Mouse (Mus musculus): ENCODE data around the gene Golga1. TPM values are rescaled to one million over a fixed set of nuclear protein-coding genes. Genes with fewer than 3 reads are reported as not detected.
"Not testable (repeated sequence)": the region's sequence is repeated elsewhere in the genome, so short reads cannot be mapped to it uniquely, and the experiment has no call there.

Golga1 gene
- polyA plus RNA-seq, 1 experiment from 2014 or later = 10.4 TPM

GRCm38 (mm10) chr2:39010144-39010543, 55.2 kb downstream of the Golga1 start:
- ATAC-seq (ENCODE audit: low read depth); H3K9ac ChIP-seq (ENCODE audit: low read depth, low read length); H3K4me2 ChIP-seq (ENCODE audit: low read depth, low read length); H3K9me3 ChIP-seq (replicated peaks; ENCODE audit: control insufficient read depth, low read length); H3K27me3 ChIP-seq (ENCODE audit: control insufficient read depth, insufficient read depth, low read depth, low read length); H3K27ac ChIP-seq (ENCODE audit: low read length); H3K4me3 ChIP-seq (ENCODE audit: low read depth, low read length): not testable (repeated sequence)
- H3K4me1 ChIP-seq (ENCODE audit: control insufficient read depth, low read depth, low read length) = peaks cover 43% of the 10 kb centered on the region
- 82% methylated on average over 5 of the region's 5 CpGs for WGBS (ENCODE audit: insufficient replicate concordance)
- peaks cover 14% of the 10 kb centered on the region for H3K36me3 ChIP-seq (ENCODE audit: control insufficient read depth, insufficient read depth)

GRCm38 (mm10) chr2:39008954-39009365, 56.4 kb downstream of the Golga1 start:
- no peak for ATAC-seq (ENCODE audit: low read depth)
- Histone ChIP-seq H3K36me3 (ENCODE audit: control insufficient read depth, insufficient read depth) (peaks cover 9% of the 10 kb centered on the region), H3K4me1 (ENCODE audit: control insufficient read depth, low read depth, low read length) (peaks cover 48% of the 10 kb centered on the region), H3K9me3 (replicated peaks; ENCODE audit: control insufficient read depth, low read length) (no peaks in the 10 kb centered on the region), H3K27ac (ENCODE audit: low read length) (peak overlapping the region; percentile 96), H3K4me3 (ENCODE audit: low read depth, low read length) (peak overlapping the region; percentile 91), H3K27me3 (ENCODE audit: control insufficient read depth, insufficient read depth, low read depth, low read length) (no peaks in the 10 kb centered on the region), H3K4me2 (ENCODE audit: low read depth, low read length) (peak overlapping the region; percentile 92), H3K9ac (ENCODE audit: low read depth, low read length) (peak overlapping the region; percentile 82)
- WGBS (ENCODE audit: insufficient replicate concordance) = 3% methylated on average over 3 of the region's 3 CpGs

GRCm38 (mm10) chr2:39008350-39008851, 56.9 kb downstream of the Golga1 start:
- Histone ChIP-seq H3K4me2 (ENCODE audit: low read depth, low read length) (peak overlapping the region; percentile 92), H3K27ac (ENCODE audit: low read length) (peak overlapping the region; percentile 96), H3K36me3 (ENCODE audit: control insufficient read depth, insufficient read depth) (peaks cover 5% of the 10 kb centered on the region), H3K9me3 (replicated peaks; ENCODE audit: control insufficient read depth, low read length) (no peaks in the 10 kb centered on the region), H3K9ac (ENCODE audit: low read depth, low read length) (peak overlapping the region; percentile 82), H3K27me3 (ENCODE audit: control insufficient read depth, insufficient read depth, low read depth, low read length) (no peaks in the 10 kb centered on the region), H3K4me3 (ENCODE audit: low read depth, low read length) (peak overlapping the region; percentile 91), H3K4me1 (ENCODE audit: control insufficient read depth, low read depth, low read length) (peaks cover 54% of the 10 kb centered on the region)
- ATAC-seq (ENCODE audit: low read depth) = peak; percentile 16
- WGBS (ENCODE audit: insufficient replicate concordance) = 1% methylated on average over 25 of the region's 25 CpGs

- H3K4me1 ChIP-seq (ENCODE audit: control insufficient read depth, low read depth, low read length) = peaks cover 55% of the 10 kb centered on the region
- H3K27ac ChIP-seq (ENCODE audit: low read length) = peak overlapping the region; percentile 96
- H3K9me3 ChIP-seq (replicated peaks; ENCODE audit: control insufficient read depth, low read length) = no peaks in the 10 kb centered on the region
- no peaks in the 10 kb centered on the region for H3K27me3 ChIP-seq (ENCODE audit: control insufficient read depth, insufficient read depth, low read depth, low read length)
- H3K36me3 ChIP-seq (ENCODE audit: control insufficient read depth, insufficient read depth) = peaks cover under 1% of the 10 kb centered on the region
- under 1% methylated on average over 42 of the region's 44 CpGs for WGBS (ENCODE audit: insufficient replicate concordance)
- peak overlapping the region; percentile 82 for H3K9ac ChIP-seq (ENCODE audit: low read depth, low read length)
- H3K4me2 ChIP-seq (ENCODE audit: low read depth, low read length) = peak overlapping the region; percentile 92
- peak; percentile 84 for ATAC-seq (ENCODE audit: low read depth)
- peak overlapping the region; percentile 91 for H3K4me3 ChIP-seq (ENCODE audit: low read depth, low read length)
Measured at GRCm38 (mm10) chr2:39007865-39008264, 57.5 kb downstream of the Golga1 start.

- H3K4me2 ChIP-seq (ENCODE audit: low read depth, low read length) = peak overlapping the region; percentile 92
- ATAC-seq (ENCODE audit: low read depth) = no peak
- peaks cover 60% of the 10 kb centered on the region for H3K4me1 ChIP-seq (ENCODE audit: control insufficient read depth, low read depth, low read length)
- H3K9me3 ChIP-seq (replicated peaks; ENCODE audit: control insufficient read depth, low read length) = no peaks in the 10 kb centered on the region
- peaks cover 7% of the 10 kb centered on the region for H3K36me3 ChIP-seq (ENCODE audit: control insufficient read depth, insufficient read depth)
- H3K9ac ChIP-seq (ENCODE audit: low read depth, low read length) = peak overlapping the region; percentile 15; the same call in 1 of the 2 replicates
- peak overlapping the region; percentile 9; the same call in 1 of the 2 replicates for H3K27ac ChIP-seq (ENCODE audit: low read length)
- 75% methylated on average over 14 of the region's 14 CpGs for WGBS (ENCODE audit: insufficient replicate concordance)
- H3K27me3 ChIP-seq (ENCODE audit: control insufficient read depth, insufficient read depth, low read depth, low read length) = no peaks in the 10 kb centered on the region
- peak overlapping the region; percentile 90 for H3K4me3 ChIP-seq (ENCODE audit: low read depth, low read length)
Measured at GRCm38 (mm10) chr2:39006149-39006730, 59.1 kb downstream of the Golga1 start.

GRCm38 (mm10) chr2:39005574-39006079, 59.7 kb downstream of the Golga1 start, which contains the start of gene Rpl35:
TSS of gene Rpl35 (minus strand) at chr2:39005624.
- peaks cover 13% of the 10 kb centered on the region for H3K36me3 ChIP-seq (ENCODE audit: control insufficient read depth, insufficient read depth)
- ATAC-seq (ENCODE audit: low read depth) = no peak
- H3K27me3 ChIP-seq (ENCODE audit: control insufficient read depth, insufficient read depth, low read depth, low read length) = no peaks in the 10 kb centered on the region
- peaks cover 55% of the 10 kb centered on the region for H3K4me1 ChIP-seq (ENCODE audit: control insufficient read depth, low read depth, low read length)
- H3K4me3 ChIP-seq (ENCODE audit: low read depth, low read length) = peak within 1 kb of the TSS; percentile 90
- no peaks in the 10 kb centered on the region for H3K9me3 ChIP-seq (replicated peaks; ENCODE audit: control insufficient read depth, low read length)
- peak within 1 kb of the TSS; percentile 84 for H3K4me2 ChIP-seq (ENCODE audit: low read depth, low read length)
- peak within 1 kb of the TSS; percentile 82 for H3K27ac ChIP-seq (ENCODE audit: low read length)
- 10% methylated on average over 15 of the region's 15 CpGs for WGBS (ENCODE audit: insufficient replicate concordance)
- H3K9ac ChIP-seq (ENCODE audit: low read depth, low read length) = peak within 1 kb of the TSS; percentile 80

- peak within 1 kb of the TSS; percentile 82 for H3K27ac ChIP-seq (ENCODE audit: low read length)
- H3K4me1 ChIP-seq (ENCODE audit: control insufficient read depth, low read depth, low read length) = peaks cover 55% of the 10 kb centered on the region
- H3K4me3 ChIP-seq (ENCODE audit: low read depth, low read length) = peak within 1 kb of the TSS; percentile 90
- H3K9ac ChIP-seq (ENCODE audit: low read depth, low read length) = peak within 1 kb of the TSS; percentile 80
- H3K36me3 ChIP-seq (ENCODE audit: control insufficient read depth, insufficient read depth) = peaks cover 20% of the 10 kb centered on the region
- H3K9me3 ChIP-seq (replicated peaks; ENCODE audit: control insufficient read depth, low read length) = no peaks in the 10 kb centered on the region
- H3K27me3 ChIP-seq (ENCODE audit: control insufficient read depth, insufficient read depth, low read depth, low read length) = no peaks in the 10 kb centered on the region
- ATAC-seq (ENCODE audit: low read depth) = peak; percentile 85
- H3K4me2 ChIP-seq (ENCODE audit: low read depth, low read length) = peak within 1 kb of the TSS; percentile 84
- WGBS (ENCODE audit: insufficient replicate concordance) = under 1% methylated on average over 58 of the region's 58 CpGs
Measured at GRCm38 (mm10) chr2:39004880-39005435, 60.4 kb downstream of the Golga1 start, which contains the start of gene Arpc5l. TSS of gene Arpc5l (plus strand) at chr2:39005348.

- H3K4me1 ChIP-seq (ENCODE audit: control insufficient read depth, low read depth, low read length) = peaks cover 50% of the 10 kb centered on the region
- no peaks in the 10 kb centered on the region for H3K27me3 ChIP-seq (ENCODE audit: control insufficient read depth, insufficient read depth, low read depth, low read length)
Measured at GRCm38 (mm10) chr2:39004372-39004771, 61.0 kb downstream of the Golga1 start.

GRCm38 (mm10) chr2:39003512-39003911, 61.8 kb downstream of the Golga1 start:
- no peak for ATAC-seq (ENCODE audit: low read depth)
- H3K27me3 ChIP-seq (ENCODE audit: control insufficient read depth, insufficient read depth, low read depth, low read length) = no peaks in the 10 kb centered on the region
- peaks cover 42% of the 10 kb centered on the region for H3K4me1 ChIP-seq (ENCODE audit: control insufficient read depth, low read depth, low read length)
- H3K9me3 ChIP-seq (replicated peaks; ENCODE audit: control insufficient read depth, low read length) = no peaks in the 10 kb centered on the region
- peak overlapping the region; percentile 90 for H3K4me3 ChIP-seq (ENCODE audit: low read depth, low read length)
- peak overlapping the region; percentile 72 for H3K9ac ChIP-seq (ENCODE audit: low read depth, low read length)
- 28% methylated on average over 5 of the region's 5 CpGs for WGBS (ENCODE audit: insufficient replicate concordance)
- peaks cover 20% of the 10 kb centered on the region for H3K36me3 ChIP-seq (ENCODE audit: control insufficient read depth, insufficient read depth)
- peak overlapping the region; percentile 27; the same call in 1 of the 2 replicates for H3K27ac ChIP-seq (ENCODE audit: low read length)
- peak overlapping the region; percentile 84 for H3K4me2 ChIP-seq (ENCODE audit: low read depth, low read length)

More at GRCm38 (mm10) chr2:39004372-39004771, 61.0 kb downstream of the Golga1 start:
- peak overlapping the region; percentile 90 for H3K4me3 ChIP-seq (ENCODE audit: low read depth, low read length)
- no peak for ATAC-seq (ENCODE audit: low read depth)
- H3K9me3 ChIP-seq (replicated peaks; ENCODE audit: control insufficient read depth, low read length) = no peaks in the 10 kb centered on the region
- peak overlapping the region; percentile 84 for H3K4me2 ChIP-seq (ENCODE audit: low read depth, low read length)
- H3K27ac ChIP-seq (ENCODE audit: low read length) = peak overlapping the region; percentile 77
- peak overlapping the region; percentile 72 for H3K9ac ChIP-seq (ENCODE audit: low read depth, low read length)
- 0% methylated on average over 11 of the region's 11 CpGs for whole genome bisulfite sequencing (ENCODE audit: insufficient replicate concordance)
- peaks cover 20% of the 10 kb centered on the region for H3K36me3 ChIP-seq (ENCODE audit: control insufficient read depth, insufficient read depth)

Data from liver, embryonic 16.5 days (tissue).